Mouse (Mus musculus) forebrain, embryonic 10.5 days (tissue): ENCODE data around the gene Smg9. TPM values are rescaled to one million over a fixed set of nuclear protein-coding genes. Genes with fewer than 3 reads are reported as not detected.
A peak's percentile ranks its signal among the peaks of the same experiment; 100 is the strongest.

Source experiments
- DNase-seq: peaks from one replicate; pipeline ENCODE4 v3.0.0-alpha.2; 2017; ENCODE audit warnings: low spot score; ENCODE audit errors: extremely low spot score
- H3K27ac ChIP-seq: fragments of 300-500 bp; sonication (generic); 2 replicates; pipeline ENCODE4 v1.5.1; 2016; ENCODE audit warnings: mild to moderate bottlenecking
- H3K27me3 ChIP-seq: fragments of 300-500 bp; sonication (generic); 2 replicates; pipeline ENCODE4 v1.6.1; 2016; ENCODE audit warnings: mild to moderate bottlenecking; ENCODE audit not compliant: poor library complexity, severe bottlenecking
- H3K36me3 ChIP-seq: fragments of 300-500 bp; sonication (generic); replicated peaks from 2 replicates; pipeline ENCODE4 v1.6.1; 2016; ENCODE audit warnings: mild to moderate bottlenecking, moderate library complexity
- H3K4me1 ChIP-seq: fragments of 300-500 bp; sonication (generic); 2 replicates; pipeline ENCODE4 v1.6.1; 2016
- H3K4me3 ChIP-seq: fragments of 300-500 bp; sonication (generic); 2 replicates; pipeline ENCODE4 v1.5.1; 2016; ENCODE audit warnings: mild to moderate bottlenecking, moderate library complexity
- H3K9me3 ChIP-seq: fragments of 300-500 bp; sonication (generic); 2 replicates; pipeline ENCODE4 v1.6.1; 2016; ENCODE audit warnings: mild to moderate bottlenecking, moderate library complexity
- WGBS: fragments of 180-500 bp; shearing (Covaris S2); methylation state at CpG from one replicate; pipeline ENCODE4 v1.1.7; 2016; 5-methylcytosine and 5-hydroxymethylcytosine counted together
- polyA plus RNA-seq: library from polyadenylated mRNA; unstranded; fragments of >200 nt; fragmentation: Nextera tagmentation; extraction: Ambion mirVana; gene quantifications from 2 replicates; pipeline ENCODE4 v1.2.1, GENCODE M21; 2016

The Smg9 gene
- polyA plus RNA-seq, 1 experiment from 2014 or later, result 26.5 TPM

GRCm38 (mm10) chr7:24439891-24440290, 40.5 kb downstream of the Smg9 start:
- 80% methylated on average over 7 of the region's 7 CpGs for WGBS
- no peak overlapping the region for H3K27ac ChIP-seq
- no peaks in the 10 kb centered on the region for H3K36me3 ChIP-seq
- H3K4me3 ChIP-seq, result no peak overlapping the region
- H3K9me3 ChIP-seq, result no peaks in the 10 kb centered on the region
- DNase-seq, result no peak
- H3K4me1 ChIP-seq, result 0 out of 2 replicates have a peak, but pooled peaks cover 3% of the 10 kb centered on the region
- H3K27me3 ChIP-seq, result no peaks in the 10 kb centered on the region

- Histone ChIP-seq H3K4me1 (no peaks in the 10 kb centered on the region), H3K4me3 (no peak overlapping the region), H3K9me3 (no peaks in the 10 kb centered on the region; the same call in 1 of the 2 replicates), H3K27ac (no peak overlapping the region), H3K27me3 (no peaks in the 10 kb centered on the region), H3K36me3 (no peaks in the 10 kb centered on the region)
- 5% methylated on average over 1 of the region's 1 CpGs for WGBS
- DNase-seq, result peak; percentile 47
These were observed 42.4 kb downstream of the Smg9 start for GRCm38 (mm10) chr7:24441785-24442184.

DNA sequence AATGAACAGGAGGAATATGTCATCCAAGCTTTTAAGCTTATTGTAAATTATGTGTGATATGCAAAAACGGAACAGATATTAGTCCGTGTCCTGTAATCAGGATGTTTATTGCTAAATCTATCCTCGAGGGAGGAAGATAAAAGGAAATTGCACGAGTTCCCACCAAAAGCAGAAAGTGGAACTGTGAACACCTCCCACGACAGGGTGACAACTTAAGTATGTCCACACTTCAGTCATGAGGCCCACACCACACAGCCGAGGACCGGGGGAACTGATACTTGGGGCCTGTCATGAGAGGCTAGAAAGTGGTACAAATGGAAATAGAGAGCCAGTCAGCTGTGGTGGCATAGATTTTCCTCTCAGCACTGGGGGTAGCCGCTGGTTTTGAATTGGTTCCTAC, 42.9 kb downstream of the Smg9 start:
- Histone ChIP-seq H3K9me3 (no peaks in the 10 kb centered on the region; the same call in 1 of the 2 replicates), H3K27me3 (no peaks in the 10 kb centered on the region), H3K4me1 (no peaks in the 10 kb centered on the region), H3K27ac (no peak overlapping the region), H3K4me3 (no peak overlapping the region), H3K36me3 (no peaks in the 10 kb centered on the region)
- WGBS, result 86% methylated on average over 8 of the region's 8 CpGs
- DNase-seq, result no peak

DNA sequence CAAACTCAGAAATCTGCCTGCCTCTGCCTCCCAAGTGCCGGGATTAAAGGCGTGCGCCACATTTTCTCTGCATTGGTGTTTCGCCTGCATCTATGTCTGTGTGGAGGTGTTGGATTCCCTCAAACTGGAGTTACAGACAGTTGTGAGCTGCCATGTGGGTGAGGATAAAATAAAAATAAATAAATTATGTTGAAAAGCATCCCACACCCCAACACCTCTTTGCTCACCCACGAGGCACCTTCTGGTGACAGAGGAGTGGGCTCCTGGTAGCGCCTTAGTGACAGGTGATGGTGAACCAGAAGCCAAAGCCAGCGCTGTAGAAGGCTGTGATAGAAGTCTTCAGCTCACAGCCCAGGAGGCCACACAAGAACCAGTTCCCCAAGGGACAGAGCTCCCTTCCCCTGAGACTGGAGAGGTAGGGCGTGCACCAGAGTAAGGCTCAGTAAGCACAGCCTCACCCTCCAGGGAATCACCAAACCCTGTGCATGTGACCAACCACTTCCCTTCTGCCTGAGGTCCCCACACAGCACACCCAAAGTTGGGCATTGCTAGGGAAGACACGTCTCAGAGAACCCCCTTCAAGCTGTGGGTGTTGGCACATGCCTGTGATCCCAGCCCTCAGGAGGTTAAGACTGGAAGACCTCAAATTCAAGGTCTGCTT, 46.0 kb downstream of the Smg9 start:
- Histone ChIP-seq H3K4me3 (no peak overlapping the region), H3K9me3 (peaks cover 3% of the 10 kb centered on the region; the same call in 1 of the 2 replicates), H3K27me3 (no peaks in the 10 kb centered on the region), H3K36me3 (no peaks in the 10 kb centered on the region), H3K27ac (no peak overlapping the region), H3K4me1 (no peaks in the 10 kb centered on the region)
- 93% methylated on average over 9 of the region's 9 CpGs for WGBS
- no peak for DNase-seq

DNA sequence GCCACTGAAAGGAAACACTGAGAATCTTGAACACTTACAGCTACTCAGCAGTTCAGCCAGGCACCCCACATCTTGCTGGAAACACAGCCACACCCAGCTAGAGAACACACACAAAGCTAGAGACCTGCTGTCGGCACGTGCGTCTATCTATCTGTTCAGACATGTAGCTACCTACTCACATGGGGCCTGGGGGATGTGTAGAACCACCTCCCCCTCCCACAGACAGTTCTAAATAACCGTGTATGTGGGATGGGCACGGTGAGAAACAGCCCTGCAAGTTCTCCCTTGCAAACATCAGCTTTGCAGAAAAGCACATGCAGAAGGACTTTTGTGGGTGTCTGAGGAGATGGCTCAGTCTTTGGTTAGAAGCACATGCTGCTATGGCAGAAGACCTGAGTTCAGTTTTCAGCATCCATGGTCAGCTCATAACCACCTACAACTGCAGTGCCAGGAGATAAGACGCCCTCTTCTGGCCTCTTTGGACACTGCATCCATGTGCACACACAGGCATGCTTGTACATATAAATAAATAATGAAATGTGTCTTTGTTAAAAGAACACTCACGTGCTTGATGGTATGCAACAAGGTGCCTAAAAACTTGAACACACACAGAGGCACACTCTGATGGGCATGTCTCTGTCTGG, 47.4 kb downstream of the Smg9 start:
- no peak overlapping the region for H3K4me3 ChIP-seq
- H3K4me1 ChIP-seq, result no peaks in the 10 kb centered on the region
- DNase-seq, result no peak

GRCm38 (mm10) chr7:24448782-24449517, 49.5 kb downstream of the Smg9 start:
- no peaks in the 10 kb centered on the region for H3K4me1 ChIP-seq
- H3K4me3 ChIP-seq, result no peak overlapping the region
- no peaks in the 10 kb centered on the region for H3K36me3 ChIP-seq
- H3K27ac ChIP-seq, result no peak overlapping the region
- peaks cover 3% of the 10 kb centered on the region; the same call in 1 of the 2 replicates for H3K9me3 ChIP-seq
- DNase-seq, result no peak
- WGBS, result 62% methylated on average over 14 of the region's 14 CpGs
- no peaks in the 10 kb centered on the region for H3K27me3 ChIP-seq

More for the DNA sequence above, 47.4 kb downstream of the Smg9 start:
- 80% methylated on average over 7 of the region's 7 CpGs for WGBS
- H3K27ac ChIP-seq, result no peak overlapping the region
- H3K27me3 ChIP-seq, result no peaks in the 10 kb centered on the region
- peaks cover 3% of the 10 kb centered on the region; the same call in 1 of the 2 replicates for H3K9me3 ChIP-seq
- H3K36me3 ChIP-seq, result no peaks in the 10 kb centered on the region

- no peak for DNase-seq
- no peak overlapping the region for H3K4me3 ChIP-seq
- 0 out of 2 replicates have a peak, but pooled peaks cover 3% of the 10 kb centered on the region for H3K9me3 ChIP-seq
- no peak overlapping the region for H3K27ac ChIP-seq
- no peaks in the 10 kb centered on the region for H3K36me3 ChIP-seq
- no peaks in the 10 kb centered on the region for H3K4me1 ChIP-seq
- WGBS, result 77% methylated on average over 9 of the region's 9 CpGs
- H3K27me3 ChIP-seq, result no peaks in the 10 kb centered on the region
These were observed 51.2 kb downstream of the Smg9 start for GRCm38 (mm10) chr7:24450585-24451017.

GRCm38 (mm10) chr7:24451855-24452311, 52.5 kb downstream of the Smg9 start, which contains the start of gene Irgc1:
Gene Irgc1 (minus strand): TSS chr7:24452297.
- H3K4me1 ChIP-seq, result no peaks in the 10 kb centered on the region
- no peak within 1 kb of the TSS for H3K27ac ChIP-seq
- 0 out of 2 replicates have a peak, but pooled peaks cover 3% of the 10 kb centered on the region for H3K9me3 ChIP-seq
- DNase-seq, result no peak
- WGBS, result 87% methylated on average over 9 of the region's 9 CpGs
- no peaks in the 10 kb centered on the region for H3K27me3 ChIP-seq
- H3K4me3 ChIP-seq, result no peak within 1 kb of the TSS
- H3K36me3 ChIP-seq, result no peaks in the 10 kb centered on the region

DNA sequence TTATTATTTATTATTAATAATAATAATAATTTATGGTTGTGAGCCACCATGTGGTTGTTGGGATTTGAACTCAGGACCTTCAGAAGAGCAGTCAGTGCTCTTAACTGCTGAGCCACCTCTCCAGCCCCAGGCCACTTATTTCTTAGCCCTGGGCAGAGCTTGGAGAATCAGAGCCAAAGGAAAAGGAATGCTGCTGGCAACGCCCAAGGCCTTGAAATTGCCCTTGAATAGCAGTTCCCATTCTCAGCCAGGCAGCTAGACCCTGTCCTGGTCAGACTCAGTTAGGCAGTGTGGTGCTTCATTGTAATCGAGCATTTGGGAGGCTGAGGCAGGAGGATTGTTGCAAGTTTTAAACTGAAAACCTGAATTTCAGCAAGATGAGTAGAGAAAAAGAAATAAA, 54.8 kb downstream of the Smg9 start:
- WGBS, result 75% methylated on average over 2 of the region's 2 CpGs
- DNase-seq, result no peak
- Histone ChIP-seq H3K4me3 (no peak overlapping the region), H3K4me1 (no peaks in the 10 kb centered on the region), H3K36me3 (no peaks in the 10 kb centered on the region), H3K9me3 (no peaks in the 10 kb centered on the region), H3K27ac (no peak overlapping the region), H3K27me3 (no peaks in the 10 kb centered on the region)

DNA sequence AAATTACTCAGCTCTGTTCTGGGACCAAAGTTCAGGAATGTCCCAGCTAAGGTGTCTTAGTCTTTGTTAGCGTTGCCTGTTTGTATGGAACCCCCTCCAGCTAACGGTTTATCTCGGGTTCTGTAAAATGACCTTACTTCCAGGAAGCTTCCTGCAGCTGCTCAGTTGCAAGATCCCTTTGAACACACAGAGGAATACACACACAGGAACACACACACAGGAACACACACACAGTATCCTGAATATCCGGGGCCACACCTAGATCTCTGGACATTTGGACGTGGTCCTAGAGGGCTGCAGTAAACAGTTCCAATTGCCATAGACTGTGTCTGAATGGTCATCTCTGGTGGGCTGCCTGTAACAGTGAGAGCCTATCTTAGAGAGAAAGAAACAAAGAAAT, 56.3 kb downstream of the Smg9 start:
- no peaks in the 10 kb centered on the region for H3K36me3 ChIP-seq
- WGBS, result 91% methylated on average over 5 of the region's 5 CpGs
- no peak for DNase-seq
- H3K27me3 ChIP-seq, result peaks cover 4% of the 10 kb centered on the region; the same call in 1 of the 2 replicates
- no peaks in the 10 kb centered on the region for H3K9me3 ChIP-seq
- no peaks in the 10 kb centered on the region for H3K4me1 ChIP-seq
- no peak overlapping the region for H3K4me3 ChIP-seq
- H3K27ac ChIP-seq, result no peak overlapping the region

GRCm38 (mm10) chr7:24457726-24458370, 58.4 kb downstream of the Smg9 start:
- H3K36me3 ChIP-seq, result no peaks in the 10 kb centered on the region
- peaks cover 21% of the 10 kb centered on the region for H3K27me3 ChIP-seq
- H3K4me3 ChIP-seq, result no peak overlapping the region
- no peaks in the 10 kb centered on the region for H3K9me3 ChIP-seq
- peaks cover 8% of the 10 kb centered on the region for H3K4me1 ChIP-seq
- 70% methylated on average over 10 of the region's 10 CpGs for WGBS
- H3K27ac ChIP-seq, result no peak overlapping the region
- no peak for DNase-seq

DNA sequence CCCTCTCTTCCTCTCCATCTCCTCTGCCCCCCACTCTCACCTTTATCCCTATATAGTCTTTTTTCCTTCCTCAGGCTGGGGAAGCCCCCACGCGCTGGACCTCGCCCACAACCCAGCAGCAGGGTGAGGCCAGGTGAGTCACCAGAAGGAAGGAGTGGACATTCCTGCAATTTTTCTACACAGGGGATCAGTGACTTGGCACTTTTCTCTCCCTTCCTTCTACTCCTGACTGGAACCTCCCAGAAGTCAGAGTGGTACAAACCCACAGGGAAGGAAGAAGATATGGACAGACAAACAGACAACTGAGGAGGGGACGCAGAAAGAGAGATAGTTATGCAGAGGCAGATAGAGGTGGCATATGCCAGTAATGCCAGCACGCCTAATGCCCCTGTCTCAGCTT, 60.0 kb downstream of the Smg9 start:
- H3K36me3 ChIP-seq, result no peaks in the 10 kb centered on the region
- no peaks in the 10 kb centered on the region for H3K9me3 ChIP-seq
- peaks cover 15% of the 10 kb centered on the region for H3K4me1 ChIP-seq
- H3K4me3 ChIP-seq, result no peak overlapping the region
- no peak overlapping the region for H3K27ac ChIP-seq
- H3K27me3 ChIP-seq, result peaks cover 25% of the 10 kb centered on the region
- no peak for DNase-seq
- 86% methylated on average over 5 of the region's 5 CpGs for WGBS
